In genomic region chr4:139761911-139762310, GRCm38 (mm10) we compare ENCODE assay signal across 19 mouse cellular contexts.
DNase-seq lines count a peak whose midpoint lies in the region; ATAC-seq lines count a peak whose summit lies in the region.
"Had no signal": no experiment of that assay in that cellular context is flagged by ENCODE, and none has a peak within 500 bp of the region (broad histone marks: within the 10 kb centered on the region; RNA-seq: fewer than 3 reads in every experiment).

No protein-coding gene starts in this region.

- ATAC-seq in embryonic facial prominence, embryonic 12.5 days (ENCODE audit: insufficient number of reproducible peaks, insufficient read depth, low FRiP score, low TSS enrichment): no peak
- ATAC-seq in midbrain, embryonic 11.5 days (ENCODE audit: low FRiP score): no peak
- ATAC-seq in midbrain, embryonic 15.5 days (replicated peaks): no peak
- ATAC-seq: intestine, postnatal 0 days had no signal

- H3K9ac ChIP-seq in embryonic facial prominence, embryonic 12.5 days: peak overlapping the region; percentile 7; the same call in 1 of the 2 replicates
- no peak overlapping the region for H3K9ac ChIP-seq in midbrain, embryonic 11.5 days (ENCODE audit: low read length)
- H3K9ac ChIP-seq in midbrain, embryonic 15.5 days: no peak overlapping the region
- H3K9ac ChIP-seq: hindbrain, embryonic 15.5 days; kidney, embryonic 15.5 days; liver, embryonic 14.5 days; lung, embryonic 15.5 days had no signal

- no peaks in the 10 kb centered on the region for H3K36me3 ChIP-seq in embryonic facial prominence, embryonic 12.5 days
- no peaks in the 10 kb centered on the region; the same call in 1 of the 2 replicates for H3K36me3 ChIP-seq in embryonic facial prominence, embryonic 10.5 days (replicated peaks)
- peaks cover 20% of the 10 kb centered on the region for H3K36me3 ChIP-seq in midbrain, embryonic 10.5 days
- H3K36me3 ChIP-seq in midbrain, embryonic 11.5 days (ENCODE audit: control insufficient read depth, insufficient read depth, low read length): no peaks in the 10 kb centered on the region
- no peaks in the 10 kb centered on the region for H3K36me3 ChIP-seq in midbrain, embryonic 15.5 days (replicated peaks)
- H3K36me3 ChIP-seq: G1E; hindbrain, embryonic 15.5 days; kidney, embryonic 15.5 days; lung, embryonic 15.5 days had no signal

- peaks cover 87% of the 10 kb centered on the region for H3K27me3 ChIP-seq in embryonic facial prominence, embryonic 12.5 days
- peaks cover 100% of the 10 kb centered on the region for H3K27me3 ChIP-seq in embryonic facial prominence, embryonic 10.5 days (replicated peaks; ENCODE audit: low read depth, poor library complexity, severe bottlenecking)
- peaks cover 99% of the 10 kb centered on the region for H3K27me3 ChIP-seq in midbrain, embryonic 10.5 days (ENCODE audit: low read depth, poor library complexity, severe bottlenecking)
- peaks cover 3% of the 10 kb centered on the region; the same call in 1 of the 2 replicates for H3K27me3 ChIP-seq in midbrain, embryonic 11.5 days (ENCODE audit: control insufficient read depth, insufficient read depth, low read length)
- H3K27me3 ChIP-seq in midbrain, embryonic 15.5 days (replicated peaks): peaks cover 3% of the 10 kb centered on the region; the same call in 1 of the 2 replicates

- H3K4me2 ChIP-seq in embryonic facial prominence, embryonic 12.5 days (replicated peaks): no peak overlapping the region
- no peak overlapping the region for H3K4me2 ChIP-seq in midbrain, embryonic 11.5 days
- H3K4me2 ChIP-seq in midbrain, embryonic 15.5 days: peak overlapping the region; percentile 14; the same call in 1 of the 2 replicates
- H3K4me2 ChIP-seq: heart, embryonic 11.5 days; hindbrain, embryonic 15.5 days; kidney, embryonic 15.5 days; lung, embryonic 15.5 days had no signal

- H3K27ac ChIP-seq in embryonic facial prominence, embryonic 12.5 days: no peak overlapping the region
- H3K27ac ChIP-seq in embryonic facial prominence, embryonic 10.5 days (replicated peaks): no peak overlapping the region
- H3K27ac ChIP-seq in midbrain, embryonic 10.5 days (replicated peaks): 0 out of 2 replicates have a peak overlapping the region, but pooled peaks have one; percentile 24
- no peak overlapping the region for H3K27ac ChIP-seq in midbrain, embryonic 11.5 days (ENCODE audit: low read depth, low read length)
- H3K27ac ChIP-seq in midbrain, embryonic 15.5 days: peak overlapping the region; percentile 35
- H3K27ac ChIP-seq: hindbrain, embryonic 15.5 days; kidney, embryonic 15.5 days; liver, embryonic 14.5 days; lung, embryonic 15.5 days had no signal

- 16% methylated on average over 13 of the region's 13 CpGs for WGBS in embryonic facial prominence, embryonic 12.5 days
- WGBS in embryonic facial prominence, embryonic 10.5 days: 18% methylated on average over 13 of the region's 13 CpGs
- WGBS in midbrain, embryonic 10.5 days: 4% methylated on average over 13 of the region's 13 CpGs
- 3% methylated on average over 13 of the region's 13 CpGs for whole genome bisulfite sequencing in midbrain, embryonic 11.5 days
- WGBS in midbrain, embryonic 15.5 days: 4% methylated on average over 13 of the region's 13 CpGs

- H3K4me1 ChIP-seq in embryonic facial prominence, embryonic 12.5 days: peaks cover 30% of the 10 kb centered on the region
- peaks cover 71% of the 10 kb centered on the region for H3K4me1 ChIP-seq in embryonic facial prominence, embryonic 10.5 days
- H3K4me1 ChIP-seq in midbrain, embryonic 10.5 days: peaks cover 70% of the 10 kb centered on the region
- peaks cover 36% of the 10 kb centered on the region for H3K4me1 ChIP-seq in midbrain, embryonic 11.5 days (ENCODE audit: control insufficient read depth, insufficient read depth, low read length)
- H3K4me1 ChIP-seq in midbrain, embryonic 15.5 days: peaks cover 61% of the 10 kb centered on the region
- H3K4me1 ChIP-seq: lung, embryonic 15.5 days had no signal

- no peaks in the 10 kb centered on the region for H3K9me3 ChIP-seq in embryonic facial prominence, embryonic 12.5 days
- no peaks in the 10 kb centered on the region for H3K9me3 ChIP-seq in embryonic facial prominence, embryonic 10.5 days
- no peaks in the 10 kb centered on the region for H3K9me3 ChIP-seq in midbrain, embryonic 10.5 days (replicated peaks)
- no peaks in the 10 kb centered on the region for H3K9me3 ChIP-seq in midbrain, embryonic 11.5 days (ENCODE audit: control insufficient read depth, low read length)
- no peaks in the 10 kb centered on the region for H3K9me3 ChIP-seq in midbrain, embryonic 15.5 days
- H3K9me3 ChIP-seq: hindbrain, embryonic 15.5 days; kidney, embryonic 15.5 days; lung, embryonic 15.5 days had no signal

- DNase-seq in embryonic facial prominence, embryonic 10.5 days (ENCODE audit: low spot score): no peak
- no peak for DNase-seq in midbrain, embryonic 10.5 days (ENCODE audit: low spot score)
- no peak for DNase-seq in midbrain, embryonic 11.5 days (ENCODE audit: low spot score, missing footprints)
- DNase-seq in heart, adult 9 months (ENCODE audit: low spot score in 2 of 2): no peak
- no peak for DNase-seq in right cerebral cortex, adult 18-20 months
- DNase-seq: adrenal gland, postnatal 36 days; cerebellum, adult 8-10 months; heart, postnatal 10 days; lung, postnatal 4 days; thymus, postnatal 36 days had no signal

- H3K4me3 ChIP-seq in embryonic facial prominence, embryonic 12.5 days: no peak overlapping the region
- H3K4me3 ChIP-seq in embryonic facial prominence, embryonic 10.5 days: no peak overlapping the region
- H3K4me3 ChIP-seq in midbrain, embryonic 10.5 days: no peak overlapping the region
- H3K4me3 ChIP-seq in midbrain, embryonic 11.5 days (ENCODE audit: low read depth, low read length): no peak overlapping the region
- H3K4me3 ChIP-seq in midbrain, embryonic 15.5 days: no peak overlapping the region
- H3K4me3 ChIP-seq: hindbrain, embryonic 15.5 days; kidney, embryonic 15.5 days; lung, embryonic 15.5 days had no signal

Comparison
In these comparisons a context has a peak if more than half of its experiments do, and no peak if none do; other contexts are left out.
1. H3K27ac ChIP-seq: peak in midbrain, embryonic 10.5 days (single experiment) and midbrain, embryonic 15.5 days (single experiment); none in embryonic facial prominence, embryonic 12.5 days (single experiment), embryonic facial prominence, embryonic 10.5 days (single experiment) and midbrain, embryonic 11.5 days (single experiment).